8 mouse cellular contexts compared by ENCODE assay signal in genomic region chrX:73342483-73342895, GRCm38 (mm10). TPM values are rescaled to one million over a fixed set of nuclear protein-coding genes. Genes with fewer than 3 reads are reported as not detected.
DNase-seq lines count a peak whose midpoint lies in the region; ATAC-seq and TF ChIP-seq lines count a peak whose summit lies in the region.

Gene Zfp275, plus strand, starts transcription at chrX:73342621.

- peak within 1 kb of the TSS; percentile 97 for H3ac ChIP-seq in C2C12 (ENCODE audit: control insufficient read depth, insufficient read length, low read depth)

- H3K27me3 ChIP-seq in C2C12 (ENCODE audit: control insufficient read depth, insufficient read depth, insufficient read length): no peaks in the 10 kb centered on the region
- peaks cover 44% of the 10 kb centered on the region for H3K27me3 ChIP-seq in forebrain, embryonic 10.5 days (ENCODE audit: poor library complexity, severe bottlenecking)
- no peaks in the 10 kb centered on the region for H3K27me3 ChIP-seq in heart, embryonic 14.5 days (ENCODE audit: control insufficient read depth, insufficient read depth, low read length)
- H3K27me3 ChIP-seq in liver, embryonic 13.5 days: 0 out of 2 replicates have a peak, but pooled peaks cover 2% of the 10 kb centered on the region
- H3K27me3 ChIP-seq in neural tube, embryonic 11.5 days (ENCODE audit: control insufficient read depth, insufficient read depth, low read length): no peaks in the 10 kb centered on the region

- peak within 1 kb of the TSS; percentile 53 for H3K27ac ChIP-seq in bone marrow macrophage, adult 2 months (ENCODE audit: insufficient read depth, low read depth, low read length)
- peak within 1 kb of the TSS; percentile 90 for H3K27ac ChIP-seq in forebrain, embryonic 10.5 days
- peak within 1 kb of the TSS; percentile 60 to 75 for H3K27ac ChIP-seq in heart, embryonic 14.5 days (replicated peaks in 1 of 2; ENCODE audit: control insufficient read depth in 1 of 2, insufficient read depth in 1 of 2, low read depth in 2 of 2, low read length in 2 of 2)
- H3K27ac ChIP-seq in liver, embryonic 13.5 days: no peak within 1 kb of the TSS
- 0 out of 2 replicates have a peak within 1 kb of the TSS, but pooled peaks have one; percentile 63 for H3K27ac ChIP-seq in neural tube, embryonic 11.5 days (ENCODE audit: low read depth, low read length)

- H3K9me3 ChIP-seq in forebrain, embryonic 10.5 days: no peaks in the 10 kb centered on the region
- no peaks in the 10 kb centered on the region for H3K9me3 ChIP-seq in heart, embryonic 14.5 days (ENCODE audit: control insufficient read depth, low read length)
- H3K9me3 ChIP-seq in liver, embryonic 13.5 days (replicated peaks): no peaks in the 10 kb centered on the region
- H3K9me3 ChIP-seq in neural tube, embryonic 11.5 days (ENCODE audit: control insufficient read depth, low read length): no peaks in the 10 kb centered on the region

- peaks cover 6% of the 10 kb centered on the region; the same call in 1 of the 2 replicates for H3K4me1 ChIP-seq in bone marrow macrophage, adult 2 months (ENCODE audit: control insufficient read depth, insufficient read depth, low read length)
- peaks cover 10% of the 10 kb centered on the region for H3K4me1 ChIP-seq in forebrain, embryonic 10.5 days
- H3K4me1 ChIP-seq in heart, embryonic 14.5 days (ENCODE audit: control insufficient read depth in 2 of 2, insufficient read depth in 2 of 2, low read length in 2 of 2): peaks cover 2 to 7% of the 10 kb centered on the region in 2 experiments; a peak in 2 of 4 replicates
- H3K4me1 ChIP-seq in liver, embryonic 13.5 days (replicated peaks): peaks cover 17% of the 10 kb centered on the region
- H3K4me1 ChIP-seq in neural tube, embryonic 11.5 days (ENCODE audit: control insufficient read depth, insufficient read depth, low read length): no peaks in the 10 kb centered on the region

- H3K9ac ChIP-seq in heart, embryonic 14.5 days (ENCODE audit: low read length): peak within 1 kb of the TSS; percentile 81
- peak within 1 kb of the TSS; percentile 65 for H3K9ac ChIP-seq in liver, embryonic 13.5 days
- H3K9ac ChIP-seq in neural tube, embryonic 11.5 days (ENCODE audit: low read length): peak within 1 kb of the TSS; percentile 77

- DNase-seq in forebrain, embryonic 10.5 days (ENCODE audit: extremely low spot score, low spot score): peak; percentile 65
- peak; percentile 86 for DNase-seq in kidney, postnatal 10 days
- peak; percentile 51 for DNase-seq in liver, embryonic 13.5 days
- DNase-seq in neural tube, embryonic 11.5 days (ENCODE audit: low spot score): peak; percentile 81
- peak; percentile 32 for DNase-seq in telencephalon, adult 2 months (ENCODE audit: low read depth, low spot score)

- peak; percentile 83; the same call in 1 of the 2 replicates for ATAC-seq in heart, embryonic 14.5 days (ENCODE audit: insufficient number of reproducible peaks, insufficient read depth, low FRiP score, low read depth)
- ATAC-seq in liver, embryonic 13.5 days (ENCODE audit: low read depth): peak; percentile 92
- peak; percentile 87 for ATAC-seq in neural tube, embryonic 11.5 days (ENCODE audit: insufficient read depth, low FRiP score, low TSS enrichment)

- peaks cover 12% of the 10 kb centered on the region for H3K79me3 ChIP-seq in C2C12 (ENCODE audit: low read depth)

- WGBS in forebrain, embryonic 10.5 days: 13% methylated on average over 37 of the region's 37 CpGs
- WGBS in heart, embryonic 14.5 days: 19% methylated on average over 37 of the region's 37 CpGs
- WGBS in liver, embryonic 13.5 days (ENCODE audit: insufficient replicate concordance): 16% methylated on average over 36 of the region's 37 CpGs
- 15% methylated on average over 37 of the region's 37 CpGs for WGBS in neural tube, embryonic 11.5 days

- peak within 1 kb of the TSS; percentile 43 for H3K4me3 ChIP-seq in C2C12 (ENCODE audit: insufficient read depth, poor library complexity, severe bottlenecking)
- peak within 1 kb of the TSS; percentile 99 for H3K4me3 ChIP-seq in bone marrow macrophage, adult 2 months (ENCODE audit: insufficient read depth, low read length)
- H3K4me3 ChIP-seq in forebrain, embryonic 10.5 days: peak within 1 kb of the TSS; percentile 67
- peak within 1 kb of the TSS; percentile 60 to 65 for H3K4me3 ChIP-seq in heart, embryonic 14.5 days (ENCODE audit: control insufficient read depth in 1 of 2, insufficient read depth in 1 of 2, low read depth in 1 of 2, low read length in 2 of 2)
- H3K4me3 ChIP-seq in liver, embryonic 13.5 days (replicated peaks): peak within 1 kb of the TSS; percentile 66
- peak within 1 kb of the TSS; percentile 53 for H3K4me3 ChIP-seq in neural tube, embryonic 11.5 days (ENCODE audit: low read depth, low read length)

- H3K4me2 ChIP-seq in heart, embryonic 14.5 days (ENCODE audit: low read length): peak within 1 kb of the TSS; percentile 69
- H3K4me2 ChIP-seq in liver, embryonic 13.5 days: peak within 1 kb of the TSS; percentile 72
- H3K4me2 ChIP-seq in neural tube, embryonic 11.5 days (ENCODE audit: low read depth): peak within 1 kb of the TSS; percentile 53

- TF ChIP-seq POLR2A in bone marrow macrophage, adult 2 months (IDR thresholded peaks at IDR 0.05; ENCODE audit: borderline replicate concordance, low read depth, low read length): no peak

- peaks cover 40% of the 10 kb centered on the region for H3K79me2 ChIP-seq in C2C12 (ENCODE audit: control insufficient read depth, insufficient read depth)

- peaks cover 4% of the 10 kb centered on the region for H3K36me3 ChIP-seq in C2C12 (ENCODE audit: control insufficient read depth, insufficient read depth)
- H3K36me3 ChIP-seq in forebrain, embryonic 10.5 days (replicated peaks): peaks cover 11% of the 10 kb centered on the region
- H3K36me3 ChIP-seq in heart, embryonic 14.5 days (ENCODE audit: control insufficient read depth, insufficient read depth, low read length): peaks cover 9% of the 10 kb centered on the region
- no peaks in the 10 kb centered on the region for H3K36me3 ChIP-seq in liver, embryonic 13.5 days
- H3K36me3 ChIP-seq in neural tube, embryonic 11.5 days (ENCODE audit: control insufficient read depth, insufficient read depth, low read length): no peaks in the 10 kb centered on the region

- no peak for TF ChIP-seq CTCF in C2C12 (IDR thresholded peaks at IDR 0.05; ENCODE audit: control insufficient read depth, insufficient read depth, insufficient read length)
- no peak for TF ChIP-seq CTCF in bone marrow macrophage, adult 2 months (IDR thresholded peaks at IDR 0.05; ENCODE audit: low read depth, low read length)

TF ChIP-seq in C2C12, 6 proteins besides CTCF, POLR2A, EP300 and RAD21:
- TF ChIP-seq FOSL1 (IDR thresholded peaks at IDR 0.05; ENCODE audit: insufficient read depth, low read length, poor library complexity, severe bottlenecking) (no peak), MYOG (IDR thresholded peaks at IDR 0.05; ENCODE audit: control insufficient read depth, extremely low read depth, insufficient read length) (no peak), USF1 (IDR thresholded peaks at IDR 0.05; ENCODE audit: low read depth) (no peak), MYOD1 (IDR thresholded peaks at IDR 0.05; ENCODE audit: control insufficient read depth, insufficient read length, low read depth) (no peak), MAX (IDR thresholded peaks at IDR 0.05) (no peak), CEBPB (IDR thresholded peaks at IDR 0.05; ENCODE audit: low read depth) (no peak)
TF ChIP-seq in C2C12: peak in this region for 0.

RNA-seq across cellular contexts. Expression of gene Zfp275, which starts in this region (rescaled TPM):
- polyA plus RNA-seq in C2C12 (2012; fragmentation: generic; extraction: Trizol): 5.9 TPM
- polyA plus RNA-seq in bone marrow macrophage, adult 2 months (2012; ENCODE audit: insufficient read depth, insufficient read length, missing spikeins): 7.4 and 8.3 TPM in 2 replicates
- polyA plus RNA-seq in forebrain, embryonic 10.5 days (2016; fragmentation: Nextera tagmentation; extraction: Ambion mirVana): 16.7 and 17.7 TPM in 2 replicates
- polyA plus RNA-seq in heart, embryonic 14.5 days (2014; fragmentation: Nextera tagmentation; extraction: Ambion mirVana): 10.2 and 11.0 TPM in 2 replicates
- polyA plus RNA-seq in liver, embryonic 13.5 days (2015; fragmentation: Nextera tagmentation; extraction: Ambion mirVana): 1.8 and 2.9 TPM in 2 replicates
- 18.1 and 21.3 TPM in 2 replicates for polyA plus RNA-seq in neural tube, embryonic 11.5 days (2014; fragmentation: Nextera tagmentation; extraction: Ambion mirVana)

Comparison
In these comparisons a context has a peak if more than half of its experiments do, and no peak if none do; other contexts are left out.
1. H3K4me3 ChIP-seq: peak in every context shown above with its lines; median percentile 99 in bone marrow macrophage, adult 2 months; 67 in forebrain, embryonic 10.5 days; 66 in liver, embryonic 13.5 days; 62 in heart, embryonic 14.5 days; 53 in neural tube, embryonic 11.5 days; 43 in C2C12.
2. DNase-seq: peak in every context shown above with its lines; median percentile 86 in kidney, postnatal 10 days; 81 in neural tube, embryonic 11.5 days; 65 in forebrain, embryonic 10.5 days; 51 in liver, embryonic 13.5 days; 32 in telencephalon, adult 2 months.